Mouse (Mus musculus): ENCODE measurements around the gene Mcee.

- TF ChIP-seq POLR2A (IDR thresholded peaks at IDR 0.05; ENCODE audit: control insufficient read depth in 1 of 2, insufficient read depth in 1 of 2, low read depth in 1 of 2, low read length in 2 of 2, poor library complexity in 1 of 2) (no peak), NRF1 (IDR thresholded peaks at IDR 0.05; ENCODE audit: insufficient read depth, low read depth, low read length, poor library complexity, severe bottlenecking) (no peak), MAX (IDR thresholded peaks at IDR 0.05; ENCODE audit: low read length) (no peak), ZKSCAN1 (IDR thresholded peaks at IDR 0.05; ENCODE audit: low read depth, low read length) (no peak), NELFE (IDR thresholded peaks at IDR 0.05; ENCODE audit: low read depth, low read length) (no peak), HCFC1 (IDR thresholded peaks at IDR 0.05; ENCODE audit: low read depth, low read length) (no peak), TAL1 (IDR thresholded peaks at IDR 0.05; ENCODE audit: low read length) (no peak), ZNF384 (IDR thresholded peaks at IDR 0.05; ENCODE audit: low read depth, low read length) (no peak), USF1 (IDR thresholded peaks at IDR 0.05; ENCODE audit: low read depth, low read length) (no peak), EP300 (IDR thresholded peaks at IDR 0.05; ENCODE audit: low read depth in 1 of 2, low read length in 2 of 2) (no peak), ZMIZ1 (IDR thresholded peaks at IDR 0.05; ENCODE audit: low read depth, low read length) (no peak), ELF1 (IDR thresholded peaks at IDR 0.05; ENCODE audit: low read depth, low read length) (no peak)
Observed at GRCm38 (mm10) chr7:64403989-64404388, 11.6 kb downstream of the Mcee start.

Data from MEL (cell line).